Comparison of ENCODE assay signal across 24 mouse cellular contexts in the genomic region with DNA sequence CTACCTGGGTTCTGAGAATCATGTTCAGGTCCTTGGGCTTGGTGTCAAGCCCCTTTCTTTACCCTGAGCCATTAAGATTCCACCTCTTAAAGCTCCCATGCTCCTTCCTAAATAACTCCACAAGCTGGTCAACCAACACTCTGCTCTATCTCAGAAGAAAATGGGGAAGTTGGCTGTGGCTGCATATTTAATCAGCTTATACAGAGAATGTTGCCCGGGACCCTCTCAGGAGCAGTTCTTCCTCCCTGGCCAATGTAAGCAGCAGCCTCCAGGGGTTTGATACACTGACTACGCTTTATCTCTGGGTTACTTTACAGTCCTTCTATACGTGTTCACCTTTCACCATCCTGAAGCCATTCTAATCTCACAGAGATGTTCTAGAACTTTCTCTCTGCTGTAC.
DNase-seq lines count a peak whose midpoint lies in the region; ATAC-seq lines count a peak whose summit lies in the region.
"Had no signal": no experiment of that assay in that cellular context is flagged by ENCODE, and none has a peak within 500 bp of the region (broad histone marks: within the 10 kb centered on the region; RNA-seq: fewer than 3 reads in every experiment).

No protein-coding gene starts in this region.

- WGBS in midbrain, embryonic 11.5 days = 91% methylated on average over 3 of the region's 3 CpGs
- 93% methylated on average over 3 of the region's 3 CpGs for WGBS in midbrain, embryonic 10.5 days

- no peak overlapping the region for H3K9ac ChIP-seq in midbrain, embryonic 11.5 days (ENCODE audit: low read length)
- H3K9ac ChIP-seq: embryonic facial prominence, embryonic 13.5 days; forebrain, embryonic 12.5 days; forebrain, embryonic 15.5 days; hindbrain, embryonic 12.5 days; hindbrain, embryonic 15.5 days had no signal

- H3K27me3 ChIP-seq in midbrain, embryonic 11.5 days (ENCODE audit: control insufficient read depth, insufficient read depth, low read length) = no peaks in the 10 kb centered on the region
- no peaks in the 10 kb centered on the region for H3K27me3 ChIP-seq in midbrain, embryonic 10.5 days (ENCODE audit: low read depth, poor library complexity, severe bottlenecking)
- H3K27me3 ChIP-seq: embryonic facial prominence, embryonic 13.5 days; forebrain, embryonic 12.5 days; forebrain, embryonic 15.5 days; hindbrain, embryonic 12.5 days; hindbrain, embryonic 15.5 days had no signal

- ATAC-seq in midbrain, embryonic 11.5 days (ENCODE audit: low FRiP score) = no peak
- ATAC-seq in megakaryocyte progenitor cell, adult 5-6 weeks (replicated peaks; ENCODE audit: poor library complexity) = 0 out of 2 replicates have a peak, but pooled peaks have one; percentile 26
- ATAC-seq: CD4-positive, CD25-positive, alpha-beta regulatory T cell, adult 4 months; forebrain, embryonic 15.5 days had no signal

- no peak overlapping the region for H3K4me3 ChIP-seq in midbrain, embryonic 11.5 days (ENCODE audit: low read depth, low read length)
- H3K4me3 ChIP-seq in midbrain, embryonic 10.5 days = no peak overlapping the region
- H3K4me3 ChIP-seq: embryonic facial prominence, embryonic 10.5 days; embryonic facial prominence, embryonic 13.5 days; erythroblast, embryonic 14.5 days; forebrain, embryonic 12.5 days; forebrain, embryonic 15.5 days; hindbrain, embryonic 12.5 days; hindbrain, embryonic 15.5 days had no signal

- H3K36me3 ChIP-seq in midbrain, embryonic 11.5 days (ENCODE audit: control insufficient read depth, insufficient read depth, low read length) = no peaks in the 10 kb centered on the region
- no peaks in the 10 kb centered on the region for H3K36me3 ChIP-seq in midbrain, embryonic 10.5 days
- H3K36me3 ChIP-seq: embryonic facial prominence, embryonic 10.5 days; embryonic facial prominence, embryonic 13.5 days; forebrain, embryonic 12.5 days; forebrain, embryonic 15.5 days; hindbrain, embryonic 12.5 days; hindbrain, embryonic 15.5 days had no signal

- no peaks in the 10 kb centered on the region for H3K4me1 ChIP-seq in midbrain, embryonic 11.5 days (ENCODE audit: control insufficient read depth, insufficient read depth, low read length)
- H3K4me1 ChIP-seq in midbrain, embryonic 10.5 days = peaks cover 10% of the 10 kb centered on the region
- H3K4me1 ChIP-seq: forebrain, embryonic 15.5 days; hindbrain, embryonic 15.5 days had no signal

- H3K4me2 ChIP-seq in midbrain, embryonic 11.5 days = no peak overlapping the region
- H3K4me2 ChIP-seq: embryonic facial prominence, embryonic 13.5 days; forebrain, embryonic 12.5 days; forebrain, embryonic 15.5 days; heart, embryonic 11.5 days; hindbrain, embryonic 12.5 days; hindbrain, embryonic 15.5 days had no signal

- no peak overlapping the region for H3K27ac ChIP-seq in midbrain, embryonic 11.5 days (ENCODE audit: low read depth, low read length)
- H3K27ac ChIP-seq in midbrain, embryonic 10.5 days (replicated peaks) = no peak overlapping the region
- H3K27ac ChIP-seq: embryonic facial prominence, embryonic 10.5 days; embryonic facial prominence, embryonic 13.5 days; forebrain, embryonic 12.5 days; forebrain, embryonic 15.5 days; hindbrain, embryonic 12.5 days; hindbrain, embryonic 15.5 days had no signal

- no peaks in the 10 kb centered on the region for H3K9me3 ChIP-seq in midbrain, embryonic 11.5 days (ENCODE audit: control insufficient read depth, low read length)
- H3K9me3 ChIP-seq in midbrain, embryonic 10.5 days (replicated peaks) = no peaks in the 10 kb centered on the region
- H3K9me3 ChIP-seq: embryonic facial prominence, embryonic 10.5 days; embryonic facial prominence, embryonic 13.5 days; forebrain, embryonic 12.5 days; forebrain, embryonic 15.5 days; hindbrain, embryonic 12.5 days; hindbrain, embryonic 15.5 days had no signal

- peak; percentile 35 for DNase-seq in midbrain, embryonic 11.5 days (ENCODE audit: low spot score, missing footprints)
- DNase-seq in midbrain, embryonic 10.5 days (ENCODE audit: low spot score) = no peak
- DNase-seq in MEL-GATA-1-ER (ENCODE audit: extremely low read depth, low read depth) = peak; percentile 81
- no peak for DNase-seq in retina, embryonic 14.5 days (ENCODE audit: low spot score)
- no peak for DNase-seq in frontal cortex, adult 2 months (ENCODE audit: extremely low spot score in 1 of 2, low spot score in 1 of 2)
- DNase-seq: adrenal gland, adult 2 months; cerebellum, adult 11 months; cerebellum, adult 2 months; cerebellum, adult 9-11 months; cerebellum, postnatal 25 days; embryo, embryonic 11 days; gastrocnemius, postnatal 10 days; gastrocnemius, postnatal 36 days; heart, adult 11 months had no signal

Comparison
In these comparisons a context has a peak if more than half of its experiments do, and no peak if none do; other contexts are left out.
1. DNase-seq: peak in midbrain, embryonic 11.5 days (single experiment) and MEL-GATA-1-ER (single experiment); none in midbrain, embryonic 10.5 days (single experiment), retina, embryonic 14.5 days (single experiment) and frontal cortex, adult 2 months (0 of 2).